Mouse (Mus musculus) layer of hippocampus, postnatal 14 days (tissue): ENCODE measurements around the gene Fsip2. TPM values are rescaled to one million over a fixed set of nuclear protein-coding genes. Genes with fewer than 3 reads are reported as not detected.
A peak's percentile ranks its signal among the peaks of the same experiment; 100 is the strongest.

Source experiments
- DNase-seq, 2 experiments: peaks; one replicate each; pipeline ENCODE4 v3.0.0; 2021 to 2022; ENCODE audit warnings: low spot score in 2 of 2, mixed read lengths in 1 of 2
- long read RNA-seq, 2 experiments: library from polyadenylated mRNA; stranded (forward); transcript quantifications; one replicate each; pipeline ENCODE4 v2.0.0; 2021
- total RNA-seq, 2 experiments: library from RNA; stranded (reverse); gene quantifications; 2 replicates each; pipeline ENCODE4 v1.2.3; 2021

Fsip2 gene
- total RNA-seq, result under 1 TPM in 1 of 2 experiments, not detected in 1; 0.19 TPM
- long read RNA-seq, experiment 1, result 0 reads
- long read RNA-seq, experiment 2, result 0 reads

DNA sequence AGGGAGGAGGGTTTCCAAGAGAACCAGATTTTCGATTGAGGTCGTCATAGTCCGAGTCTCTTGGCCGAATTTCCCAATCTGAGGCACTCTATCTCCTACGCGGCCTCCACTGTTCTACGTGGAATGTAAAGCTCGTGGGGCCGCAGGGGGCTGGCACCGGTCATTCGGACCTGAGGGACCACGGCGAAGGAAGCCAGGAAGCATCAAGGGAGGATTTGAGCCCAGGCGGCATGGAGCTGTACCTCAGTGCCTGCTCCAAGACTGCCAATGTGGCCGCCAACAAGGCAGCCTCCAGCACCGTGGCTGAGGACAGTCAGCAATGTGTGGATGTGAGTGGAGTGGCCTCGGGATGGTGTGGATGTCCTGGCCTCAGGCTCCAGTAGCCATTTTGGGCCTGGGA lies at the start of gene Fsip2:
Gene Fsip2, plus strand, starts transcription at position 163 of the 400 bp plus-strand sequence.
- DNase-seq, result no peak

DNA sequence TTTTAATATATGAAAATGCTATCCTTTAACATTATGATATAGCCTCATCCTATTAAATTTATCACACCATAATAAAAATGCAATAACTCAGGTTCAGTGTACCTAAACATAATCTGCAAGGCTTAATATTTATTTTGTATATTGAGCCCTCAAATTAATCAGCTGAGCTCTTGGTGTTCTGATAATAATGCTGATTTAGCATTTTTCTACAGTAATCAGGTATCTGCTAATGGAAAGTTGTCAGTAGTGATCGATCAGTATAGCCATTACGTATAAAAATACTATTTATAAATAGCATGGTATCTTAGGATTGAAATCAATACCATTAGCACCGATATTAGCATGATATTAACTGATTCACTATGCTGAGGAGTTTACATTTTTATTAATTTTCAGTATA lies 20.0 kb downstream of the Fsip2 start:
- DNase-seq, result no peak

- DNase-seq, result no peak
Observed at GRCm38 (mm10) chr2:83025853-83026252, 82.4 kb downstream of the Fsip2 start.

DNA sequence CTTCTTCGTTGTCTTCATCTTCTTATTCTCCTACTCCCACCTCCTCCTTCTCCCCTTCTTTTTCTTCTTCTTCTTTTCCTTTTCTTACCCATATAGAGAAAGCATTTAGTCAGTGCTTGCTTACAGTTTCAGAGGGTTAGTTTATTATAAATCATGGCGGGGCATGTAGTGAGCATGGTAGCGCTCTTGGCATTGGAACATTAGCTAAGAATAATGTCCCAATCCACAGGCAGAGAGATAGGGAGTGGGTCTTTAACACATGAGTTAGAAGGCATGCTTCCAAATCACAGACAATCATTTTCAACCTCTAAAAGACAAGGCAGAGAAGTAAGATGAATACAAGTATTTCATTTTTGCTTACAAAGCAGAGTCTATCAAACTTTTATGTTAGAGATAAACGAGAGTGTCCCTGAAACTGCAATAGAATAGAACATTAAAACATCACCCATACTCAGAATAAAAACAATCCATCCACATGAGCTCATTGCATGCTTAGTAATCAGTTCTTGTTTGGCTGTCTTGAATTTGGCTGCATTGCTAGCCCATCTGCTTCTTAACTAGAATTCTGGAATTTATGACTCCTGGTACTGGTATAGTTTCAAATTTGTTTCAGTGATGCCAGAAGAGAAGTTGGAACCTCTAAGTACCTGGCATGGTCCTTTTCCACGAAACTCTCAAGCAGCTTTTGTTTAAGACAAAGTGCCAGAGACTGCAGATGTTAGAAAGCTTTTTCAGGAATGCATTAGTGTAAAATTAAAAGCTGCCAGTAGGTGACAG lies 109.7 kb downstream of the Fsip2 start:
- peak; percentile 7 to 78 for DNase-seq
